Mouse (Mus musculus): ENCODE measurements around the gene Jade1. TPM values are rescaled to one million over a fixed set of nuclear protein-coding genes. Genes with fewer than 3 reads are reported as not detected.

Gene Jade1
- 21.9 TPM for polyA plus RNA-seq (2014; fragmentation: Illumina TruSeq; extraction: RNeasy Lipid Tissue Mini Kit (QIAGEN cat#74804); ENCODE audit: low read depth, low replicate concordance)

DNA sequence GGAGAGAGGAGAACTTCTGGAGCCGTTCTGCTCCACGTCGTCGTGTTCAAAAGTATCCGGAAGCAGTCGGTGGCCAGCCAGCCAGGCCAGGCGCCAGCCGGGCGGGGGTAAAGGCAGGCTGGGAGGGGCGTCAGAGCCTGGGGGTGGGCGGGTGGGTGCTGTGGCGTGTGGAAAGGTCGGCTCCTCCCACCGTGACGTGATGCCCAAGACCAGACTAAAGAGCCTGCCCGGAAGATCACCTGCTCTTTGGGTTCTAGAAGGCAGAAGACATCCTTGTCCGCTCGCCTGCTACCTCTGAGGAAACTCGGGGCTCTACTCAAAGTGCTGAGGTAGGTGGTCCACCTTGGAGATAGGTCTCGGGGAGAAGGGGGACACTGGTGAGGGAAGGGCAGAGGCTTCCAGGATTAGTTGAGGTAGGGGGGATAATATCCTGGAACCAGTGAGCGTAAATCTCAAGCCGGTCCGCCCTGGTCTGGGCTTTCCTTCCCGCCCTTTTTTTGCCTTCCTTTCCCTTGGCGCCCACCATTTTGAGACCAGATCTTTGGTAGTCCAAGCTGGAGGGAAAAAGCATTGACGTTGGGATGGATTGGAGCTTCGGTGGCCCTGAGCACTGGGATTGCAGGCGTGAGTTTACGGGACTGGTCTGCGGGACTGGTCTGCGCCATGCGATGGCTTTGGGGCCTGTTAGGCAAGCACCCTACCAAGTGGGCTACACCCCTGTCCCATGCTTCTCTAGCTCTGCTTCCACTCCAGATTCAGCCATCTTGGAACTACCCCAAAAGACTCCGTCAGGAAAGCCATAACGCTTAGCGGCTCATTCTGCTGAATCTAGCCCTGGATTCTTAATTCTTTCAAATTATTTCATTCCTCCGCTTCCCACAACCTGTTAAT is at the start of gene Jade1:
TSS of gene Jade1 (plus strand) at position 241 of the 891 bp plus-strand sequence.

Other genes starting within 250 kb of the Jade1 start
- 9.9 TPM for gene Sclt1, start 186.8 kb downstream of the Jade1 start, polyA plus RNA-seq (2014; fragmentation: Illumina TruSeq; extraction: RNeasy Lipid Tissue Mini Kit (QIAGEN cat#74804); ENCODE audit: low read depth, low replicate concordance)
- gene D3Ertd751e, start 186.9 kb downstream of the Jade1 start, polyA plus RNA-seq (2014; fragmentation: Illumina TruSeq; extraction: RNeasy Lipid Tissue Mini Kit (QIAGEN cat#74804); ENCODE audit: low read depth, low replicate concordance) = 20.4 TPM